Mouse (Mus musculus) T-cell, adult 2 months (primary cell): ENCODE results near the gene Kap.
"Not testable (repeated sequence)": the region's sequence is repeated elsewhere in the genome, so short reads cannot be mapped to it uniquely, and the experiment has no call there.

ENCODE experiments used
- DNase-seq: peaks from one replicate; pipeline ENCODE4 v3.0.0; 2022; ENCODE audit warnings: low spot score

The Kap gene

DNA sequence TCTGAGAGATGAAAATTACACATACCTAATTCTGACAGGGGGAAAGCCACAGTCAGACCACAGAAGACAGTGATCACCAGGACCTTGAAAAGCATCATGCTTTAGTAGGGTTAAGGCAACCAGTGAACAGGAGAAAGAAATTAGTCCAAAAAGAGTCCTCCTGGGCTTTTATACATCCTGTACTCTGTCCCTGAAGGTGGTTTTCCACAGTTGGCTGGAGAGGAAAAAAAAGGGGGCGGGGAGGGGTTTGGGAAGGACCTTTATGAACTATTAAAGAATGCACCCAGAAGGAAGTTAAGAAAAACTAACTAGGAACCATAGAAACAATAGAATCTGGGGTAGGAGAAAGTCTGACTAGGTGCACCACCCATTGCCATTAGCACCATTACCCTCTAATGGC is at the start of gene Kap:
Gene Kap (minus strand): TSS at position 237 of the 400 bp plus-strand sequence.
- no peak for DNase-seq

- no peak for DNase-seq
Observed at GRCm38 (mm10) chr6:133885871-133886415, 32.4 kb upstream of the Kap start.

DNA sequence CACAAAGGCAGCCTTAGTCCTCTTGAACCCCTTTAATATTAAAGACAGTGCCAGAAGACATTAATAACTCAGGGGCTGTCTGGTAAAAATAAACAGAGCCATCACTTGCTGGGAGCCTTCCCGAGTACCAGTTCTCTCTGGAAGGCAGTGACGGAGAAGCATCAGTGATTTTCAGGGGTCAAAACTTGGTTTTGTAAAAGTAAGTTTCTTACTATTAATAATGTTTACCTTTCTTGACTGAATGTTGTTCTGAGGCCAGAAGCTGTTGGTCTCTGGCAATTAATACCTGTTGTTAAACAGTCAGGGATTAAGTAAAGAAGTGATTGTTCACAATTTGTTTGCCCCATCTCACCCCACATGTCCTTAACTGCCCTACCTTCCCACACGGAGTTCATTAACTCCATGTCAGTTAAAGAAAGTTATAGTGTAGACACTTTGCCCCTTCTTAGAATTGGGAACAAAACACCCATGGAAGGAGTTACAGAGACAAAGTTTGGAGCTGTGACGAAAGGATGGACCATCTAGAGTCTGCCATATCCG is 30.0 kb upstream of the Kap start:
- no peak for DNase-seq

DNA sequence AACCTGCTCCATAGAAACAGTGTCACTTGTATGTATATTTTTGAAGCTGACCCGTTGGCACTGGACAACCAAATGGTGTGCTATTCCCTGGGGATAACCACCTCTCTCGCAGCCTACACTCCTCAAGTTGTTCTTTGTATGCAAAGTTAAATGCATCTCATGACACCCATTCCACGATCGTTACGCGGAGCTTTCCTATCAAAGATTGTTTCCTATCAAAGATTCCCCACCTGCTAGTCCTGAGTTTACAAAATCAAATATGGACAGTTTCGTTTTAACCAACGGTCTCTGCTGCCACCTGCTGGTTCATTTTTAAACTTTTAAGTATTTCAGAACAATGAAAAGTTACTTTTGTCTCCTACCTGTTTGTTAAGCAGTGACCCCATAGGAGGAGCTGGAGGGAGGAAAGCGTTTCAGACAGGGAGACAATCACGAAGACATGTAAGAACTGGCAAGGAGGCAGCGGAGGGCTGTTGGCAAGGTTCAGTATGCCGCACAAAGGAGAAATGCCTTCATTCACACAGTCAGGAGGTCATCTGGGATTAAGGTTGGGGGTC is 22.4 kb upstream of the Kap start:
- DNase-seq, result no peak

- DNase-seq, result no peak
Observed at GRCm38 (mm10) chr6:133872667-133873066, 19.1 kb upstream of the Kap start.

- DNase-seq, result no peak
Observed at GRCm38 (mm10) chr6:133871131-133871530, 17.6 kb upstream of the Kap start.

DNA sequence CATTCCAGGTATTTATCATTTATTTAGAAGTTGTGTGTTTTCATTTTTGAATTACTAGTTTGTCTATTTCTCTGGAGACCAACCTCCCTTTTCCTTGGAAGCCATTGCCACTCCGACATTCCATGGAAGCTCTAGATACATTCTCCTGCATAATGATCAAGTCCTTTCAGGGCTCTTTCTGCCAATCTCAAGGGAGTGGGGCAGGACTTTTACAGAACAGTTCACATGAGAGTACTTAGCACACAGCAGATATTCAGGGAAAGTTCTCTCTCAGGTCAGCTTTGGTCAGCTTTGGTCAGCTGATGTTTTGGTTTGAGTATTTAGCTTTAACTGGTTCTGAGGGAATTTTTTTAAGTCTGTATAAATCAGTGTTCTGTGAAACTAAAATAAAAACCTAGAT is 14.8 kb upstream of the Kap start:
- no peak for DNase-seq

- DNase-seq, result no peak
Observed at GRCm38 (mm10) chr6:133855871-133856270, 2.3 kb upstream of the Kap start.

DNA sequence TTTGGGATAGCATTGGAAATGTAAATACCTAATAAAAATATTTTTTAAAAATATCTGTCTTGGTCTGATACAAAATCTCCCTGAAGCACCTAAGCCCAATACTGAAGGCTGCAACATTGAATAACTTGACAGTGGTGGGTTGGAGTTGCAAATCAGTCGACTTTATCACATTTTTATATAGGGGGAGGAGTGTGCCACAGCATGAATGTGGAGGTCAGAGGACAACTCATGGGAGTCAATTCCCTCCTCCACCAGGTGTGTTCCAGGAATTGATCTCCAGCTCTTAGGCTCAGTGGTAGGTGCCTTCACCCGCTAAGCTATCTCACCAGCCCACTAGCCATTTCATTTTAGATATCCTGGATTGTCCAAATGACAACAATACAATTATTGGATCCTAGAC is 4.2 kb downstream of the Kap start:
- no peak for DNase-seq

DNA sequence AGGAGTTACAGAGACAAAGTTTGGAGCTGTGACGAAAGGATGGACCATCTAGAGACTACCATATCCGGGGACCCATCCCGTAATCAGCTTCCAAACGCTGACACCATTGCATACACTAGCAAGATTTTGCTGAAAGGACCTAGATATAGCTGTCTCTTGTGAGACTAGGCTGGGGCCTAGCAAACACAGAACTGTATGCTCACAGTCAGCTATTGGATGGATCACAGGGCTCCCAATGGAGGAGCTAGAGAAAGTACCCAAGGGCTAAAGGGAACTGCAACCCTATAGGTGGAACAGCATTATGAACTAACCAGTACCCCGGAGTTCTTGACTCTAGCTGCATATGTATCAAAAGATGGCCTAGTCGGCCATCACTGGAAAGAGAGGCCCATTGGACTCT is 4.7 kb downstream of the Kap start:
- not testable (repeated sequence) for DNase-seq

DNA sequence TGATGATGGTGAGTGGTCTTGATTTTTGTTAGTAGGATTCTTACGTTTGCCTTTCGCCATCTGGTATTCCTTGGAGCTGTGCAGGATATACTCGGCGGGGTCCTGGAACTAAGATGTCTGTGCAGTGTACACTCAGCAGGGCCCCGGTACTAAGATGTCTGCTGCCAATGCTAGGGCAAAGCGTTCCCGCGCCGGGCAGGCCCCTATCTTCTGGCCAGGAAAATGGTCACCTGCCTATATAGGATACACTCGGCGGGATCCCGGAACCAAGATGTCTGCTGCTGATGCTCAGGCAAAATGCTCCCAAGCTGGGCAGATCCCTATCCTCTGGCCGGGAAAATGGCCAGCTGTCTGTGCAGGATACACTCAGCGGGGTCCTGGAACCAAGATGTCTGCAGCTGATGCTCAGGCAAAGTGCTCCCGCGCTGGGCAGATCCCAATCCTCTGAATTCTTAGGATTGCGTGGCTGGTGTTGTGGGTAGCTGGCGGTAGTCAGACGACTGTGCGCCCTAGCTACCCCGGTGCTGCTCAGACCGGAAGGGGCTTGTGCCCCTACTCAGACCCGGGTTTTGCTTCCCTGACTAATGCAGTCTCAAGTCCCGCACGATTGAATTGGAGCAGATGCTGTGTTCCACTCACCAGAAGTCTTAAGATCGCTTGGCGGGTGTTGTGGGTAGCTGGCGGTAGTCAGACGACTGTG is 15.1 kb downstream of the Kap start:
- not testable (repeated sequence) for DNase-seq

DNA sequence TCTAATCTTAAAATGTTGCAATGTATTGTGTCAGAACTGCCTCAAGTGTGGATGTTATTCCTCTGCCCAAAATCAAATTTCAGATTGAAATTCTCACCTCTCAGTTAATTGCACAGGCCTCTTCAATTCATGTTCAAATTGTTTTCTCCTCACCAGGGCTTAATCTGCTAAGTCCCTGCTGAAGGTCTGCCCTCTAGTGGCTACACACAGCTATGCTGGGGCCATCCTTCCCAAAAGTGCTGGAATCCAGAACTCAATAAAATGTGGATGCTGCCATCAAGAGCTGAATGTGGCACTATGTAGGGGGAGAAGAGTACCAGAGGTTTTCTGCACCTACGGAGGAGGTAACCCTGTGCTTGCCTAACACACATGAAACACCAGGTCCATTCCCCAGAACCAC is 41.2 kb downstream of the Kap start:
- no peak for DNase-seq
